Mouse (Mus musculus) heart, embryonic 12.5 days (tissue): ENCODE results near the gene Cdk2ap2. TPM values are rescaled to one million over a fixed set of nuclear protein-coding genes. Genes with fewer than 3 reads are reported as not detected.
A peak's percentile ranks its signal among the peaks of the same experiment; 100 is the strongest.
"Not testable (repeated sequence)": the region's sequence is repeated elsewhere in the genome, so short reads cannot be mapped to it uniquely, and the experiment has no call there.

Experiments
- ATAC-seq: fragments of 200-750 bp; cut with Nextera tagmentation; 2 replicates; pipeline ENCODE4 v1.8.0; 2017; ENCODE audit warnings: moderate TSS enrichment, moderate library complexity; ENCODE audit not compliant: insufficient number of reproducible peaks, low FRiP score
- H3K27ac ChIP-seq: fragments of 300-500 bp; sonication (generic); 2 replicates; pipeline ENCODE4 v1.5.1; 2016; ENCODE audit warnings: mild to moderate bottlenecking, moderate library complexity; ENCODE audit not compliant: poor library complexity, severe bottlenecking
- H3K27me3 ChIP-seq: fragments of 300-500 bp; sonication (generic); replicated peaks from 2 replicates; pipeline ENCODE4 v1.6.1; 2016; ENCODE audit warnings: mild to moderate bottlenecking, moderate library complexity
- H3K36me3 ChIP-seq: fragments of 300-500 bp; sonication (generic); 2 replicates; pipeline ENCODE4 v1.6.1; 2016; ENCODE audit warnings: mild to moderate bottlenecking, moderate library complexity
- H3K4me1 ChIP-seq: fragments of 300-500 bp; sonication (generic); replicated peaks from 2 replicates; pipeline ENCODE4 v1.6.1; 2016; ENCODE audit warnings: mild to moderate bottlenecking
- H3K4me2 ChIP-seq: fragments of 300-500 bp; sonication (generic); 2 replicates; pipeline ENCODE4 v1.6.1; 2016; ENCODE audit warnings: mild to moderate bottlenecking, moderate library complexity
- H3K4me3 ChIP-seq: fragments of 300-500 bp; sonication (generic); 2 replicates; pipeline ENCODE4 v1.5.1; 2016; ENCODE audit warnings: mild to moderate bottlenecking
- H3K9ac ChIP-seq: fragments of 300-500 bp; sonication (generic); 2 replicates; pipeline ENCODE4 v1.6.1; 2016; ENCODE audit warnings: mild to moderate bottlenecking, moderate library complexity
- H3K9me3 ChIP-seq: fragments of 300-500 bp; sonication (generic); replicated peaks from 2 replicates; pipeline ENCODE4 v1.6.1; 2016; ENCODE audit warnings: mild to moderate bottlenecking, moderate library complexity
- WGBS: fragments of 180-500 bp; shearing (Covaris S2); methylation state at CpG from one replicate; pipeline ENCODE4 v1.1.7; 2016; 5-methylcytosine and 5-hydroxymethylcytosine counted together
- polyA plus RNA-seq: library from polyadenylated mRNA; unstranded; fragments of >200 nt; fragmentation: Nextera tagmentation; extraction: Ambion mirVana; gene quantifications from 2 replicates; pipeline ENCODE4 v1.2.1, GENCODE M21; 2016

The Cdk2ap2 gene
- polyA plus RNA-seq, 1 experiment from 2014 or later: 57.6 TPM

DNA sequence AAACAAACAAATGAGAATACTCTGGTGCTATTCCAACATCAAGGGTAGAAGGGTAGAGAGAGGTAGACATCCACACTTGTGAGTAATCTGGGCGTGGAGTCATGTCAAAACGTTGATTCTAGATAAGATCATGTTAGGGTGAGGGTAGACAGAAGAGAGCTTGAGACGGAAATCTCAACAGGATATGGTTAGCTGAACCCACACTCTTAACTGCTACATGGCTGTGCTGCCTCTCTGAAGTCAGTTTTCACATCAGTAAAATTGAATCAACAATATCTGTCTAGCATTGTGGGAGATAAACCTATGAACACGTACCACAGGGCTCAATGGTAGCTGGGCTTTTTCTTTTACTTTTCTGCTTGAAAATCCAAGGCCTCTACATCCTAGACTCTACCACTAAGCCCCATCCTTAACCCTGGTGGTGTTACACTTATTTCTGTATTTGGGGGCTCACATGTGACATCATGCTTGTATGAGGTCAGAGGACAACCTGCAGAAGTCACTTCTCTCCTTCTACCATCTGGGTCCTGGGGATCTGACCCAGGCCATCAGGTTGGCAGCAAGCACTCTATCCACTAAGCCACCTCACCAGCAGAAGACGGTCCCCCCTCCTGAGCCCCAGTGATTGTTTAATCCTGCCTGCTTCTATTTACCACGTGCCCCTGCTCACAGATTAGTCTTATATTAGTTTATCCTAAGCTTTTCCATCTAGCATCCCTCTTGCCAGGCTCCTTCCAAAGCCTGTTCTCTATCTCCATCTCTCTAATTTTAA is 22.9 kb downstream of the Cdk2ap2 start:
- Histone ChIP-seq H3K9ac (no peak overlapping the region), H3K4me3 (no peak overlapping the region), H3K4me2 (no peak overlapping the region), H3K27ac (no peak overlapping the region), H3K9me3 (no peaks in the 10 kb centered on the region), H3K27me3 (no peaks in the 10 kb centered on the region), H3K4me1 (peaks cover 9% of the 10 kb centered on the region; the same call in 1 of the 2 replicates), H3K36me3 (peaks cover 38% of the 10 kb centered on the region)
- ATAC-seq: no peak
- 73% methylated on average over 6 of the region's 6 CpGs for WGBS

DNA sequence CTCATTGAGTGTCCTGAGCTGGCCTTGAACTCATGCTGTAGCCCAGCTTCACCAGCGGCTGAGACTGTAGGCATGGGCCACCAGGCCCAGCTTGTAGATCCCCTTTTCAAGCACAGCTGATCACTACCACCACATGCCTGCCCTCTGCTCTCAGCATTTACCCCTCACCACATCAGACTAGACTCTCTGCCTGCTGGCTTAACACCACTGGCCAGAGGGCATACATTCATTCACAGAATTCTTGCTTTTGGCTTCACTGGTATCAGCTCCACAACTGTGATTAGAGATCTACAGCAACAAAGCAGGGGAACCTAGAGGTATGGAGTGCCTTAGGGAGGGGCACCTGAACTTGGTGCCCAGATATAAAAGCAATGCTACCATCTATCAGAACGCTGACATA is 23.5 kb downstream of the Cdk2ap2 start:
- no peak for ATAC-seq

DNA sequence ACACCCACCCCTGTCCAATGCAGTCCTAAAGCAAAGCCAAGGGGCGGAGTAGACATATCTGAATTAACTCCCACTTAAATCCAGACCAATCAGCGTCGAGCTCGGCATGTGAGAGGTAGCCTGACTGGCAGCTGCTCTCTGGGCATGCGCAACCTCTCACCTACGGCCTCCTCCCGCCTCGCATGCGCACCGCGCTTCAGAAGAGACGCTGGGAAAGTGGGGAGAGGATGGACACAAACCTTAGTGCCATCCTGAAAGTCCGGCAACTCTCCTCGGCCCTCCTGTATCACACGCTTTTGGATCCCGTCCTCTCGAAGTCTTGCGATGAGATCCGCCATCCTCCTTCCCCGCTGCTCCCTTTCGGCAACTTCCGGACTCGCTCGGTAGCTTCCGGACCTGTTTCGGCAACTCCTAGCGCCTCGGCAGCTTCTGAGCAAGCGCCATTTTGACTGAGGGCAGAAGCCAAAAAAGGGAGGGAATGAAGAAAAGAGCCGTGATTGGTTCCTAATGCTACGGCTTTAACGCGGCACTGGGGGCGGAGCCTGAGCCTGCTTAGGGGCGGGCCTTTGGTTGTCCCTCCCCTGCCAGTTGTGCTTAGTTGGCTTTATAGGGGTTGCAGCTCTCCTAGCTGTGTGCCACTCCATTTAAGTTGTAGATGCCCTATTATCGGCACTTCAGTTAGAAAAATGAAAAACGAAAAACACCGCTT is 24.3 kb downstream of the Cdk2ap2 start:
- peak; percentile 85 for ATAC-seq
- Histone ChIP-seq H3K27me3 (no peaks in the 10 kb centered on the region), H3K36me3 (peaks cover 25% of the 10 kb centered on the region), H3K27ac (peak overlapping the region; percentile 66), H3K4me2 (peak overlapping the region; percentile 71), H3K9me3 (no peaks in the 10 kb centered on the region), H3K9ac (peak overlapping the region; percentile 63; the same call in 1 of the 2 replicates), H3K4me3 (peak overlapping the region; percentile 55), H3K4me1 (peaks cover 11% of the 10 kb centered on the region; the same call in 1 of the 2 replicates)
- WGBS: 3% methylated on average over 38 of the region's 38 CpGs

More for the DNA sequence above, 23.5 kb downstream of the Cdk2ap2 start:
- peaks cover 32% of the 10 kb centered on the region for H3K36me3 ChIP-seq
- no peak overlapping the region for H3K27ac ChIP-seq
- WGBS: 89% methylated on average over 2 of the region's 2 CpGs
- peak overlapping the region; percentile 71 for H3K4me2 ChIP-seq
- no peaks in the 10 kb centered on the region for H3K27me3 ChIP-seq
- peaks cover 11% of the 10 kb centered on the region; the same call in 1 of the 2 replicates for H3K4me1 ChIP-seq
- H3K9ac ChIP-seq: no peak overlapping the region
- H3K9me3 ChIP-seq: no peaks in the 10 kb centered on the region
- peak overlapping the region; percentile 55 for H3K4me3 ChIP-seq

DNA sequence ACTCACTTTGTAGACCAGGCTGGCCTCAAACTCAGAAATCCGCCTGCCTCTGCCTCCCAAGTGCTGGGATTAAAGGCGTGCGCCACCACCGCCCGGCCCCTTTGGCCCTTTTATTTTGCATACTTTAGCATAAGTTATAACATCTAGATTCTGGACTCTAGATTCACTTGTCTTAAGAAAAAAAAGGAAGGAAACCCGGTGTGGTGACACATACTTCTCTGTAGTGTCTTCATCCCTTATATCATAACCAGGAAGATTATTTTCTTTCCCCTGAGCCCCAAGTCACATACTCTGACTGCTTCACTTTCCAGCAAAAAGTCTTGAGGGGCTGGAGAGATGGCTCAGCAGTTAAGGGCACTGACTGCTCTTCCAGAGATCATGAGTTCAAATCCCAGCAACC is 24.9 kb downstream of the Cdk2ap2 start:
- Histone ChIP-seq H3K36me3 (peaks cover 19% of the 10 kb centered on the region), H3K4me3 (0 out of 2 replicates have a peak overlapping the region, but pooled peaks have one; percentile 55), H3K4me1 (peaks cover 16% of the 10 kb centered on the region), H3K4me2 (peak overlapping the region; percentile 71)
- H3K27ac ChIP-seq, ATAC-seq, H3K9ac ChIP-seq, H3K9me3 ChIP-seq, H3K27me3 ChIP-seq: not testable (repeated sequence)
- WGBS: 50% methylated on average over 6 of the region's 6 CpGs

DNA sequence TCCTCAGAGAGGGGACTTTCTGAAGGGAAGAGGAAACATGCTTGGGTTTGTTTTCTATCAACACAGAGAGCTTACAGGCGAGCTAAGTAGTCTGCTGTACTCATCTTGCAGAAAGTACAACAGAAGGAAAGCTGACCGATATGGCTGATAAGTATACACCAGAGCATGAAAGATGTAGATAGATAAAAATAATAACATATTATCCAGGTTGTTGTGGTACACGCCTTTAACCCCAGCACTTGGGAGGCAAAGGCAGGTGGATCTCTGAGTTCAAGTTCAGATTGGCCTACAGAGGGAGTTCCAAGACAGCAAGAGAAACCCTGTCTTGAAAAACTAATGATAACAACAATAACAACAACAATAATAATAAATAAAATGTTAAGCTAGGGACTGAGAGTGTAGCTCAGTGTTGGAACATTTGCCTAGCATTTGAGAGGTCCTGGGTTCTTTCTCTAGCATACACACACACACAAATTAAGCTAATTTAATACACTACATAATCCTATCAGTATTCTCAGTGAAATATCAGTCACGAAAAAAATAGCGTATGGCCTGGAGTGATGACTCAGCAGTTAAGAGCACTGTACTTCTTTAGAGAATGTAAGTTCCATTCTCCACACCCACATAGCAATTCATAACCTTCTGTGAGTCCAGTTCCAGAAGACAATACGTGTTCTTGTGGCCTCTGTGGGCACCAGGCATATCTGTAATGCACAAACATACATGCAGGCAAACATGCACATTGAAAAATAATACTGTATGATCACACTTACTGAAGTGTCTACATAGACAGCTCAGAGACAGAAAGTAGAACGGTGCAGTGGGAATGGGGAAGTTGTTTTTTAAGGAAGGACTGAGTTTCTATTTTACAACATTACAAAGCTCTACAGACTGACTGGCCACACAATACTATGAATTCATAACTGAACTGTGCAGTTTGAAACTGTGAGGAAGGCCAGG is 25.7 kb downstream of the Cdk2ap2 start:
- H3K36me3 ChIP-seq: peaks cover 15% of the 10 kb centered on the region
- peaks cover 22% of the 10 kb centered on the region for H3K4me1 ChIP-seq
- no peak overlapping the region for H3K4me2 ChIP-seq
- no peak overlapping the region for H3K27ac ChIP-seq
- no peaks in the 10 kb centered on the region for H3K9me3 ChIP-seq
- no peak for ATAC-seq
- H3K9ac ChIP-seq: no peak overlapping the region
- no peaks in the 10 kb centered on the region for H3K27me3 ChIP-seq
- H3K4me3 ChIP-seq: no peak overlapping the region
- 82% methylated on average over 7 of the region's 7 CpGs for WGBS

DNA sequence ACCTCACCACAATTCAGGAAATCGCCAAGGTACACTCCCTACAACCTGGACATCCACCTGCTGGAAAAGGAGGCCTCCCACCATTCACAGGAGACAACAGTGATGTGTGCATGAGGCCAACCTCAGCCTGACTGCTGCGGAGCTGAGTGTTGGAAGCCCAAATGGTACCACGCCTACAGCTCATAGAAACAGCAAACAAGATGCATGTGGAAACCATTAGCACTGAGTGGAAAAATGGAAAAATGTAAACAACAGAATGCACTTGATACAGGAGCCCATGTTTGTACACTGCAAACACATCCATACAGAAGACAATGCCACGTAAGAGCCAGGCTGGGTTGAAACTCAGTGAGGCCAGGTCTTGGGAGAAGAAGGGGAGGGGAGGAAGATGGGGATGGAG is 27.4 kb downstream of the Cdk2ap2 start:
- WGBS: 74% methylated on average over 4 of the region's 4 CpGs
- no peak overlapping the region for H3K4me2 ChIP-seq
- H3K27ac ChIP-seq: no peak overlapping the region
- ATAC-seq: no peak
- H3K9ac ChIP-seq: no peak overlapping the region
- peaks cover 20% of the 10 kb centered on the region for H3K36me3 ChIP-seq
- H3K4me3 ChIP-seq: no peak overlapping the region
- H3K4me1 ChIP-seq: peaks cover 24% of the 10 kb centered on the region
- no peaks in the 10 kb centered on the region for H3K27me3 ChIP-seq
- H3K9me3 ChIP-seq: no peaks in the 10 kb centered on the region

DNA sequence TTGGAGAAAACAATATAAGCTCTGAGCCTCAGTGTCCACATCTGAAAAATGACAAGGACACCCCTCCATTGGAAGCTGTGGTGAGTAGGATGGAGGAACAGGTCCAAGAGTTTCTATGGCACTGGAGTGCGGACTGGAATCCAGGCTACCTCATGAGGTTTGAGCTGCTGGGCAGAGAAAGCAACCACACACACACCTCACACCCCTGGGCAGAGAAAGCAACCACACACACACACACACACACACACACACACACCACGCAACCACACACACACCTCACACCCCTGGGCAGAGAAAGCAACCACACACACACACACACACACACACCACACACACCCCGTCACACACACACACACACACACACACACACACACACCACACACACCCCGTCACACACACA is 28.3 kb downstream of the Cdk2ap2 start:
- WGBS: 39% methylated on average over 2 of the region's 4 CpGs
- H3K27me3 ChIP-seq, H3K9me3 ChIP-seq, H3K27ac ChIP-seq: not testable (repeated sequence)
- peaks cover 32% of the 10 kb centered on the region for H3K4me1 ChIP-seq
- peaks cover 28% of the 10 kb centered on the region for H3K36me3 ChIP-seq
- H3K4me3 ChIP-seq: peak overlapping the region; percentile 71
- peak; percentile 16 for ATAC-seq
- peak overlapping the region; percentile 62 for H3K9ac ChIP-seq
- peak overlapping the region; percentile 77 for H3K4me2 ChIP-seq

DNA sequence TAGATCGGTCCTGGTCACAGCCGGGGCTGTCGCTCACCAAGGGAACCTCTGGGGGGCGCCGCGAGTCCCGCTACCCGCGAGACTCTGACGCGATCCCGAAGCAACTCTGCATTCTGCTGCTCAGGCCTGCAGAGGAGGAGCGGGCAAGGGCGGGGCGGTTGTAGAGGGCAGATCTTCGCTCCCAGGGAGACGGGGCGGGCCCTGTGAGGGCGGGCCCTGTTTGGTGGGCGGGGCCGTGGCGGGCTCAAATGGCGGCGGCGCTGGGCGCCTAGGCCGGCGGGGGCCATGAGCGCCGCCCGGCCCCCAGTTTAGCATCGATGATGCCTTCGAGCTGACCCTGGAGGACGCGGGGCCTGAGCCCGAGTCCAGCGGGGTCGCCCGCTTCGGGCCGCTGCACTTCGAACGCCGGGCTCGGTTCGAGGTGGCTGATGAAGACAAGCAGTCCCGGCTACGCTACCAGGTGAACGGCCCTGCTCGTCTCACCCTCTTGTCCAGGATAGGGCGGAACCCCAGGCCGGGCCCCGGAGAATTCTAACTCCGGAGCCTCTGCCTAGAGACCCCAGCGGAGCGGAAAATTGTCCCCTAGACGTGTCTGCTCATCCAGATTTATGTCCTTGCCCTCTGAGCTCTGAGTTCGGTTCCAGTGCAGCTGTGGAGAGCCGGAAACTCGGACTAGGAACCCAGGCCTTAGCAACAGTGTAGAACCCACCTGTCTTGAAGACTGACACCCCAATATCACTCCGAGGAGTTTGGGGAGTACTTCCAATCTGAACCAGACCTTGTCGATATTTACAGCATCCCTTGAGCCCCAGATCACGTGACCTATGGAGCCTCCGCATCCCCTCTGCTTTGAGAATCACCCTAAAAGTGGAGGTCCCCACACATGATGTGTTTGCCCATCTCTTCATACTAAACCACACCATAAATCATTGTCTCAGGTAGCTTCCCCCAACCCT is 29.0 kb downstream of the Cdk2ap2 start, which contains the start of gene Aip:
Gene Aip (minus strand): TSS at position 118 of the 956 bp plus-strand sequence.
- peaks cover 25% of the 10 kb centered on the region for H3K4me1 ChIP-seq
- peak within 1 kb of the TSS; percentile 77 for H3K4me2 ChIP-seq
- 0 out of 2 replicates have a peak within 1 kb of the TSS, but pooled peaks have one; percentile 11 for H3K27ac ChIP-seq
- no peaks in the 10 kb centered on the region for H3K9me3 ChIP-seq
- no peaks in the 10 kb centered on the region for H3K27me3 ChIP-seq
- H3K36me3 ChIP-seq: peaks cover 33% of the 10 kb centered on the region
- under 1% methylated on average over 64 of the region's 64 CpGs for WGBS
- peak; percentile 96 for ATAC-seq
- H3K9ac ChIP-seq: peak within 1 kb of the TSS; percentile 86
- peak within 1 kb of the TSS; percentile 71 for H3K4me3 ChIP-seq

DNA sequence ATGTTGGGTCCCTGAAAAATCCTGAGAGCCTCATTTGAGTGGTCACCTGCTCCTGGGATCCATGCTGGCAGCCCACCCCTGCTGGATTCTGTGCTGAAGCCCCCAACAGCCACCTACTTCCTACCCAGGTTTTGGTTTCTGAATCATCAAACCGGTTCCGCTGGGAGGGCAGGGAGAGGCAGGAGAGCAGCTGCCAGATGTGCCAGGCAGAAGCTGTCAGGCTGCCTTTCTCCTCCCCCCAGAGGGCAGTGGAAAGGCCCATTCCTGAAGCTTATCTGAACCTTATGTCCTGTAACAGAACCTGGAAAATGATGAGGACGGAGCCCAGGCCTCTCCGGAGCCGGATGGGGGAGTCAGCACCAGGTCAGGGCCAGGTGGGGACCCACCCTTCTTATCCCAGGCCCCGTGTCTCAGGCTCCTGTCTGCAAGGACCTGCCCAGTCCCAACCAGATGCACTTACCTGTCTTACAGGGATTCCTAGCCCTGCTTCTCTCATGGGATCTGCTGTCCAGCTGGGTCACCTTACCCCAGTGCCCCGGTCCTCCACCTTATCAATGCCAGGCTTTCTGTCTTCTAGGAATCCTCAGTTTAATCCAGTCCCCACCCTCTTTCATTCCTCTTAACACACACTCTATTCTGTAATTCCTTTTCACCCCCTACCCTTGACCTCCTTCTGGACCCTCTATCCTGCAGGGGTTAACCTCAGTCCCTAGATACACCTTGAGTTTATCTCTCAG is 29.9 kb downstream of the Cdk2ap2 start:
- Histone ChIP-seq H3K36me3 (peaks cover 42% of the 10 kb centered on the region), H3K27me3 (no peaks in the 10 kb centered on the region), H3K27ac (no peak overlapping the region), H3K4me3 (peak overlapping the region; percentile 71), H3K9me3 (no peaks in the 10 kb centered on the region), H3K4me2 (peak overlapping the region; percentile 77), H3K9ac (peak overlapping the region; percentile 86), H3K4me1 (peaks cover 24% of the 10 kb centered on the region)
- no peak for ATAC-seq
- 58% methylated on average over 7 of the region's 7 CpGs for WGBS
